Mouse (Mus musculus) small intestine, adult 2 months (tissue): Measurements from ENCODE around the gene Mapkapk2. TPM values are rescaled to one million over a fixed set of nuclear protein-coding genes. Genes with fewer than 3 reads are reported as not detected.
A peak's percentile ranks its signal among the peaks of the same experiment; 100 is the strongest.
"Not testable (repeated sequence)": the region's sequence is repeated elsewhere in the genome, so short reads cannot be mapped to it uniquely, and the experiment has no call there.

Experiments used
- H3K27ac ChIP-seq: fragments of 200-500 bp; 2 replicates; pipeline ENCODE4 v1.5.1; 2012; ENCODE audit warnings: low read depth, low read length, control low read depth, inconsistent platforms; ENCODE audit not compliant: insufficient read depth
- H3K27me3 ChIP-seq: fragments of 200-500 bp; 2 replicates; pipeline ENCODE4 v1.6.1; 2012; ENCODE audit warnings: mild to moderate bottlenecking, moderate library complexity, low read length, inconsistent platforms; ENCODE audit not compliant: control insufficient read depth, insufficient read depth
- H3K36me3 ChIP-seq: fragments of 200-500 bp; 2 replicates; pipeline ENCODE4 v1.6.1; 2012; ENCODE audit warnings: mild to moderate bottlenecking, low read length, control low read depth, inconsistent platforms; ENCODE audit not compliant: control insufficient read depth, insufficient read depth
- H3K4me1 ChIP-seq: fragments of 200-500 bp; 2 replicates; pipeline ENCODE4 v1.6.1; 2012; ENCODE audit warnings: low read length, inconsistent platforms, mixed read lengths; ENCODE audit not compliant: control insufficient read depth, insufficient read depth, insufficient read length
- H3K4me3 ChIP-seq: fragments of 200-500 bp; 2 replicates; pipeline ENCODE4 v1.5.1; 2012; ENCODE audit warnings: low read depth, mild to moderate bottlenecking, control low read depth, inconsistent platforms, low read length, moderate library complexity
- CTCF ChIP-seq: fragments of 200-500 bp; IDR thresholded peaks from 2 replicates; pipeline ENCODE4 v1.5.1; 2012; ENCODE audit warnings: low read depth, mild to moderate bottlenecking, control low read depth, inconsistent platforms, low read length, moderate library complexity, mixed read lengths; ENCODE audit not compliant: insufficient replicate concordance, insufficient read length; ENCODE audit errors: extremely low read depth
- POLR2A ChIP-seq: fragments of 200-500 bp; IDR thresholded peaks from 2 replicates; pipeline ENCODE4 v1.6.1; 2012; ENCODE audit warnings: low read depth, mild to moderate bottlenecking, control low read depth, inconsistent platforms, low read length, moderate library complexity
- WGBS: fragments of 180-500 bp; shearing (Covaris S2); methylation state at CpG from one replicate; pipeline ENCODE4 v1.1.7; 2018; 5-methylcytosine and 5-hydroxymethylcytosine counted together
- polyA plus RNA-seq: library from polyadenylated mRNA; depleted of rRNA; stranded (reverse); fragments of >200 nt; gene quantifications from 2 replicates; pipeline ENCODE4 v1.2.3, GENCODE M21; 2012; rRNA removed

Mapkapk2 gene
- polyA plus RNA-seq, result 33.1 and 61.0 TPM in 2 replicates

- under 1% methylated on average over 31 of the region's 32 CpGs for WGBS
- Histone ChIP-seq H3K36me3 (no peaks in the 10 kb centered on the region; the same call in 1 of the 2 replicates), H3K4me1 (peaks cover 7% of the 10 kb centered on the region; the same call in 1 of the 2 replicates), H3K27me3 (no peaks in the 10 kb centered on the region), H3K4me3 (peak within 1 kb of the TSS; percentile 80), H3K27ac (peak within 1 kb of the TSS; percentile 65)
- TF ChIP-seq POLR2A, result peak; percentile 97
- TF ChIP-seq CTCF, result no peak
Measured at GRCm38 (mm10) chr1:131097700-131098094, at the start of gene Mapkapk2. Mapkapk2 (minus strand) TSS chr1:131097826.

- TF ChIP-seq POLR2A (no peak), CTCF (no peak)
- Histone ChIP-seq H3K36me3 (no peaks in the 10 kb centered on the region), H3K27me3 (no peaks in the 10 kb centered on the region), H3K4me1 (0 out of 2 replicates have a peak, but pooled peaks cover 1% of the 10 kb centered on the region), H3K27ac (no peak overlapping the region), H3K4me3 (no peak overlapping the region)
- WGBS, result 78% methylated on average over 3 of the region's 3 CpGs
Measured at GRCm38 (mm10) chr1:131146181-131146614, 48.6 kb upstream of the Mapkapk2 start.

GRCm38 (mm10) chr1:131145222-131145621 is 47.6 kb upstream of the Mapkapk2 start:
- H3K36me3 ChIP-seq, H3K4me3 ChIP-seq, H3K27ac ChIP-seq, H3K4me1 ChIP-seq, H3K27me3 ChIP-seq: not testable (repeated sequence)
- 88% methylated on average over 3 of the region's 3 CpGs for WGBS

DNA sequence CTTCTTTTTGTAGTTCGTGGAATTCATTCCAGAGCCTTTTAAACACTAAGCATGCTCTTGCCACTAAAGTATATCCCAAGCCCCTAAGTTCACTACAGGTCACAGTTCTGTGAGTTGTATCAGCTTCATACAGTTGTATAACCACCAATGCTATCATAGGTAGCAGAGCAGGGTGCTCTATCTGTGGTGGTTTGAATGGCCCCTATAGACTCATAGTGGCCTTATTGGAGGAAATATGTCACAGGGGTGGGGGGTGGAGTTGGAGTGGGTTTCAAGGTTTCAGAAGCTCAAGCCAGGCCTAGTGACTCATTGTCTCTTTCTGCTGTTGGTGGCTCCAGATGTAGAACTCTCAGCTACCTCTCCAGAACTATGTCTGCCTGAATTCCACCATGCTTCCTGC is 44.8 kb upstream of the Mapkapk2 start:
- H3K4me1 ChIP-seq, result peaks cover 1% of the 10 kb centered on the region; the same call in 1 of the 2 replicates
- WGBS, result 92% methylated on average over 1 of the region's 1 CpGs
- TF ChIP-seq CTCF, result no peak
- no peak for TF ChIP-seq POLR2A
- H3K4me3 ChIP-seq, result no peak overlapping the region
- H3K27ac ChIP-seq, result no peak overlapping the region
- H3K36me3 ChIP-seq, result no peaks in the 10 kb centered on the region
- H3K27me3 ChIP-seq, result no peaks in the 10 kb centered on the region

- no peak for TF ChIP-seq POLR2A
- no peak for TF ChIP-seq CTCF
- no peak overlapping the region for H3K27ac ChIP-seq
- no peak overlapping the region for H3K4me3 ChIP-seq
- 67% methylated on average over 2 of the region's 2 CpGs for whole genome bisulfite sequencing
- H3K27me3 ChIP-seq, result no peaks in the 10 kb centered on the region
- no peaks in the 10 kb centered on the region for H3K36me3 ChIP-seq
- H3K4me1 ChIP-seq, result peaks cover 1% of the 10 kb centered on the region; the same call in 1 of the 2 replicates
Measured at GRCm38 (mm10) chr1:131141449-131141848, 43.8 kb upstream of the Mapkapk2 start.

GRCm38 (mm10) chr1:131139102-131140095 is 41.8 kb upstream of the Mapkapk2 start:
- no peaks in the 10 kb centered on the region for H3K36me3 ChIP-seq
- no peaks in the 10 kb centered on the region for H3K27me3 ChIP-seq
- TF ChIP-seq POLR2A (no peak), CTCF (no peak)
- H3K4me3 ChIP-seq, result no peak overlapping the region
- peak overlapping the region; percentile 76; the same call in 1 of the 2 replicates for H3K27ac ChIP-seq
- 38% methylated on average over 11 of the region's 11 CpGs for WGBS
- H3K4me1 ChIP-seq, result no peaks in the 10 kb centered on the region; the same call in 1 of the 2 replicates
